Mouse (Mus musculus) myocyte (in vitro differentiated cells): ENCODE results near the gene B3galnt1. TPM values are rescaled to one million over a fixed set of nuclear protein-coding genes. Genes with fewer than 3 reads are reported as not detected.

ENCODE experiments used
- H3K27me3 ChIP-seq: one replicate; pipeline ENCODE4 v1.6.1; 2011; ENCODE audit not compliant: control insufficient read depth, insufficient read depth, insufficient read length
- H3K36me3 ChIP-seq: one replicate; pipeline ENCODE4 v1.6.1; 2011; ENCODE audit not compliant: control insufficient read depth, insufficient read depth
- H3K4me2 ChIP-seq: one replicate; pipeline ENCODE4 v1.6.1; 2011; ENCODE audit warnings: low read depth, control low read depth
- H3K4me3 ChIP-seq: one replicate; pipeline ENCODE4 v1.5.1; 2011; ENCODE audit warnings: mild to moderate bottlenecking, control low read depth, moderate library complexity
- H3K79me2 ChIP-seq: one replicate; pipeline ENCODE4 v1.6.1; 2011; ENCODE audit not compliant: control insufficient read depth, insufficient read depth
- H3ac ChIP-seq: one replicate; pipeline ENCODE4 v1.6.1; 2011; ENCODE audit not compliant: control insufficient read depth, insufficient read length
- CEBPB ChIP-seq: IDR thresholded peaks from 2 replicates; pipeline ENCODE4 v1.6.1; 2011; ENCODE audit warnings: mild to moderate bottlenecking, moderate library complexity; ENCODE audit not compliant: poor library complexity, insufficient read depth, severe bottlenecking
- E2F4 ChIP-seq: IDR thresholded peaks from one replicate; pipeline ENCODE4 v1.6.1; 2011; ENCODE audit warnings: mild to moderate bottlenecking, control low read depth, moderate library complexity; ENCODE audit not compliant: insufficient read depth
- MAX ChIP-seq: IDR thresholded peaks from one replicate; pipeline ENCODE4 v1.6.1; 2011; ENCODE audit warnings: low read depth, mild to moderate bottlenecking, control low read depth
- MYOD1 ChIP-seq, 3 experiments: IDR thresholded peaks; one replicate each; pipeline ENCODE4 v1.6.1; 2011; ENCODE audit warnings: control low read depth in 2 of 3, low read depth in 2 of 3, mild to moderate bottlenecking in 2 of 3, moderate library complexity in 1 of 3; ENCODE audit not compliant: insufficient read length in 2 of 3, control insufficient read depth in 1 of 3
- MYOG ChIP-seq, 3 experiments: IDR thresholded peaks; one replicate each; pipeline ENCODE4 v1.6.1; 2011; ENCODE audit warnings: control low read depth in 2 of 3, low read depth in 2 of 3, mild to moderate bottlenecking in 2 of 3; ENCODE audit not compliant: insufficient read length in 2 of 3, control insufficient read depth in 1 of 3, insufficient read depth in 1 of 3
- POLR2A ChIP-seq: IDR thresholded peaks from one replicate; pipeline ENCODE4 v1.6.1; 2011; ENCODE audit warnings: low read depth, mild to moderate bottlenecking, control low read depth, moderate library complexity; ENCODE audit not compliant: insufficient read length
- POLR2AphosphoS2 ChIP-seq: IDR thresholded peaks from one replicate; pipeline ENCODE4 v1.6.1; 2011; ENCODE audit warnings: low read depth, control low read depth; ENCODE audit not compliant: insufficient read length
- REST ChIP-seq: IDR thresholded peaks from one replicate; pipeline ENCODE4 v1.6.1; 2011; ENCODE audit warnings: mild to moderate bottlenecking, control low read depth, moderate library complexity; ENCODE audit not compliant: insufficient read depth, insufficient read length
- SRF ChIP-seq: IDR thresholded peaks from one replicate; pipeline ENCODE4 v1.6.1; 2011; ENCODE audit warnings: low read depth; ENCODE audit not compliant: control insufficient read depth, insufficient read length
- TCF12 ChIP-seq: IDR thresholded peaks from one replicate; pipeline ENCODE4 v1.6.1; 2011; ENCODE audit warnings: mild to moderate bottlenecking, control low read depth; ENCODE audit not compliant: poor library complexity, insufficient read depth, severe bottlenecking
- TCF3 ChIP-seq: IDR thresholded peaks from one replicate; pipeline ENCODE4 v1.6.1; 2011; ENCODE audit warnings: low read depth, control low read depth; ENCODE audit not compliant: insufficient read length
- USF1 ChIP-seq: IDR thresholded peaks from one replicate; pipeline ENCODE4 v1.6.1; 2011; ENCODE audit warnings: low read depth, mild to moderate bottlenecking, control low read depth, moderate library complexity
- polyA plus RNA-seq: library from polyadenylated mRNA; unstranded; fragments of >200 nt; fragmentation: generic; extraction: Trizol; gene quantifications from one replicate; pipeline ENCODE4 v1.2.1, GENCODE M21; 2012; ENCODE audit warnings: missing spikeins

The B3galnt1 gene
- polyA plus RNA-seq, 1 experiment: 1.6 TPM

DNA sequence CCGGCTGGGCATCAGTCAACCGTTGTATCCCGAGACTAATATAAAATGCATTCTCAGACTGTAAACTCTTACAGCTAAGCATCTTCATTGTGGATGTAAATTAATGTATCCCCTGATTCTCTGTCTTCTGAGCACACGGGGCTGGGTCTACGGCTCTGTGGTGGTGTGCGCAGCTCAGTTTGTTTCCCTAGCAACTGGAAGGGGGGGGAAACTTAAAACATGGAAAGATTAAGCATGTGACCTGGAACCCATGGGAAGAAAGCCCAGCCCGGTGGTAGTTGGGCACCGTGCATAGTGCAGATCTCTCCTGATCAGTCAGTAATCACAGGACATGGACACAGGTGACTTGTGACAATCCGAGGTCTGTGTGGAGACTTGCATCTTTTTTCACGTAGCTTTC, 63.3 kb downstream of the B3galnt1 start:
- no peak overlapping the region for H3K4me2 ChIP-seq
- no peak overlapping the region for H3K4me3 ChIP-seq
- H3K79me2 ChIP-seq: no peaks in the 10 kb centered on the region
- no peaks in the 10 kb centered on the region for H3K27me3 ChIP-seq
- no peak overlapping the region for H3ac ChIP-seq
- TF ChIP-seq POLR2A: no peak
- no peak for TF ChIP-seq MYOG (IDR thresholded peaks at IDR 0.05; ENCODE audit: control insufficient read depth in 1 of 3, insufficient read depth in 1 of 3, insufficient read length in 2 of 3, low read depth in 2 of 3)
- TF ChIP-seq REST: no peak
- TF ChIP-seq SRF: no peak
- no peak for TF ChIP-seq TCF3
- no peak for TF ChIP-seq MYOD1 (IDR thresholded peaks at IDR 0.05; ENCODE audit: control insufficient read depth in 1 of 3, insufficient read length in 2 of 3, low read depth in 2 of 3)
- TF ChIP-seq POLR2AphosphoS2: no peak
- TF ChIP-seq E2F4: no peak
- no peak for TF ChIP-seq MAX
- H3K36me3 ChIP-seq: no peaks in the 10 kb centered on the region

GRCm38 (mm10) chr3:69532687-69533086, 66.1 kb downstream of the B3galnt1 start:
- no peaks in the 10 kb centered on the region for H3K36me3 ChIP-seq
- H3ac ChIP-seq: no peak overlapping the region
- no peaks in the 10 kb centered on the region for H3K79me2 ChIP-seq
- H3K4me3 ChIP-seq: no peak overlapping the region
- H3K27me3 ChIP-seq: no peaks in the 10 kb centered on the region
- no peak overlapping the region for H3K4me2 ChIP-seq
- TF ChIP-seq E2F4 (no peak), MAX (no peak), POLR2AphosphoS2 (no peak), SRF (no peak), MYOG (IDR thresholded peaks at IDR 0.05; ENCODE audit: control insufficient read depth in 1 of 3, insufficient read depth in 1 of 3, insufficient read length in 2 of 3, low read depth in 2 of 3) (no peak), TCF3 (no peak), TCF12 (no peak), USF1 (no peak), CEBPB (no peak), POLR2A (no peak), REST (no peak), MYOD1 (IDR thresholded peaks at IDR 0.05; ENCODE audit: control insufficient read depth in 1 of 3, insufficient read length in 2 of 3, low read depth in 2 of 3) (no peak)

DNA sequence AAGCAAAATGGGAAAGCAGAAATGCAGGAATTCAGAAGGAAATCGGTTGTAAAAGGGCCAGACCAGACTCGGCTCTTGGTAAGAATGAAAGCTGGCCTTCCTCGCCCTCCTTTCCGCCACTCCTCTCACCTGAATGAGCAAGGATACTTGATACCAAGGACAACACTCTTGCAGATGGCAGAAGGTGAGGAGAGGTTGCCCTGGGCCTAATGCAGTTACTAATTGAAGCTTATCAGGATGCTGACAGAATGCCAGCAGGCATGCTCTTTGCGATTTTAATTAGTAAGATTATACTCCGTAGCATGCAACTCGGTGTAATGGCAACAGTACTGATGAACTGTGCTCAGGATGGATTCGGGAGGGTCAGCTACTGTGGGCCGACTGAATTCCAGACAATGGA, 67.2 kb downstream of the B3galnt1 start:
- H3K4me3 ChIP-seq: no peak overlapping the region
- no peaks in the 10 kb centered on the region for H3K79me2 ChIP-seq
- TF ChIP-seq MAX (no peak), TCF3 (no peak), TCF12 (no peak), USF1 (no peak), E2F4 (no peak), MYOD1 (IDR thresholded peaks at IDR 0.05; ENCODE audit: control insufficient read depth in 1 of 3, insufficient read length in 2 of 3, low read depth in 2 of 3) (no peak), POLR2A (no peak), MYOG (IDR thresholded peaks at IDR 0.05; ENCODE audit: control insufficient read depth in 1 of 3, insufficient read depth in 1 of 3, insufficient read length in 2 of 3, low read depth in 2 of 3) (no peak), SRF (no peak), CEBPB (no peak), POLR2AphosphoS2 (no peak)
- no peaks in the 10 kb centered on the region for H3K36me3 ChIP-seq
- no peak overlapping the region for H3ac ChIP-seq
- H3K4me2 ChIP-seq: no peak overlapping the region
- H3K27me3 ChIP-seq: no peaks in the 10 kb centered on the region

DNA sequence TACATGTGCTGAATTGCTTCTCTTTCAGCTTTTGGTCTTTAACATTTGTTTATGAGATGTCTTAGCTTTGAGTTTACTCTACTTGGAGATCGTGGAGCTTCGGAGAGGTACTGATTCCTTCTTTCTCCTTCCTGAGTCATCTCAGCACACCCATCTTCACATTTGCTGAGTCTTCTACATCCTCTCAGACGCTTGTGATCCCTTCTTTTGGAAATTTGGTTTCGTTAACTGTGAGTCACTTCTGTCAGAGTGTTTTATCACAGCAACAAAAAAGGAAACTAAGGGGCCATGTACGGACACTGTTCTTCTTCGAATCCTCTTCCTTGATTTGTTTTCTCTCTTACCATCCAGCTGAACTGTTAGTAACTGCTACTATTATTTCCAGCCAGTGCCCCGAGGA, 69.2 kb downstream of the B3galnt1 start:
- no peaks in the 10 kb centered on the region for H3K27me3 ChIP-seq
- H3K36me3 ChIP-seq: no peaks in the 10 kb centered on the region
- H3K79me2 ChIP-seq: no peaks in the 10 kb centered on the region
- no peak for TF ChIP-seq USF1
- no peak for TF ChIP-seq TCF3
- TF ChIP-seq SRF: no peak
- TF ChIP-seq POLR2A: no peak
- TF ChIP-seq CEBPB: no peak
- TF ChIP-seq POLR2AphosphoS2: no peak
- TF ChIP-seq TCF12: no peak
- no peak for TF ChIP-seq MYOG (IDR thresholded peaks at IDR 0.05; ENCODE audit: control insufficient read depth in 1 of 3, insufficient read depth in 1 of 3, insufficient read length in 2 of 3, low read depth in 2 of 3)
- TF ChIP-seq REST: no peak
- no peak for TF ChIP-seq MYOD1 (IDR thresholded peaks at IDR 0.05; ENCODE audit: control insufficient read depth in 1 of 3, insufficient read length in 2 of 3, low read depth in 2 of 3)
- TF ChIP-seq E2F4: no peak
- no peak for TF ChIP-seq MAX
- H3K4me3 ChIP-seq: no peak overlapping the region
- H3K4me2 ChIP-seq: no peak overlapping the region
- H3ac ChIP-seq: no peak overlapping the region

DNA sequence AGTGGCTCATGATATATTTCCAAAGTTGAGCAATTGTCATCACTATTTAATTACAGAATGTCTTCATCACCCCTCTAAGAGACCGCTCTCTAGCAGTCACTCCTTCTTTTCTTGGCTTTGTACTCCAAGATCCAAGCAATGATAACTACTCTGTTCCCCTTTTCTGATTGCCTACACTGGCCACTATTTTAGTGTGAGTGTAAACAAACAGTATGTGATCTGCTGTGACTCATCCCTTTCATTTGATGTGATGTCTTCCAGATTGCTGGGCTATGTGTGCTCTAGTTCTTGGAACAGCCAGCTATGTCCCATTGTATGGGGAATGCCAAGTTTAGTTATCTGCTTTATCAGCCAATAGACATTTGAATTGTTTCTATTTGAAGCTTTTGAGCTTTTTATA, 71.4 kb downstream of the B3galnt1 start:
- Histone ChIP-seq H3K79me2 (no peaks in the 10 kb centered on the region), H3ac (no peak overlapping the region), H3K36me3 (no peaks in the 10 kb centered on the region), H3K4me2 (no peak overlapping the region), H3K27me3 (no peaks in the 10 kb centered on the region), H3K4me3 (no peak overlapping the region)
- TF ChIP-seq TCF12 (no peak), USF1 (no peak), MAX (no peak), POLR2A (no peak), REST (no peak), CEBPB (no peak), TCF3 (no peak), E2F4 (no peak)
